Comparison of ENCODE assay signal across 24 mouse cellular contexts in the genomic region with DNA sequence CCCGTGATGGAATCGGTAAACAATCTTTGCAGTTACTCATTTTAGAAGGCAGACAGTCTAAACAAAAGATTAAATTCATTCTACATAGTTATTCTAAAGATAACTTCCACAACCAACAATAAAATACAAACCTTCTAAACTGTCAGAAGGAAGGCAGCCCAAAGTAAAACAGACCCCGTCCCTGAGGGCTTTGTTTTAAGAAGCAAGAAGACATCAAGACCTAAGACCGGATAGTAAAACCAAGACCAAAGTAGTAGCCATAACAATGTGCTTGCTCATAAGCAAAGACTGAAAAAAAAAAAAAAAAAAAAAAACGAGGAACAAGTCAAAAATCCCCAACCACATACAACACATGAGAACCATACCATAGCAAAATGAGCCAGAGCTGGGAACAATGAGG.
"Had no signal": no experiment of that assay in that cellular context is flagged by ENCODE, and none has a peak within 500 bp of the region (broad histone marks: within the 10 kb centered on the region; RNA-seq: fewer than 3 reads in every experiment).

No protein-coding gene starts in this region.

- H3K4me1 ChIP-seq: hindbrain, embryonic 15.5 days had no signal

- H3K36me3 ChIP-seq: heart, embryonic 15.5 days; hindbrain, embryonic 15.5 days had no signal

- H3K4me3 ChIP-seq: heart, adult 2 months; heart, embryonic 13.5 days; heart, embryonic 15.5 days; hindbrain, embryonic 13.5 days; hindbrain, embryonic 15.5 days; layer of hippocampus, adult 2 months; left cerebral cortex, adult 2 months; limb, embryonic 10.5 days; limb, embryonic 12.5 days had no signal

- H3K27me3 ChIP-seq: heart, embryonic 13.5 days; heart, embryonic 15.5 days; hindbrain, embryonic 13.5 days; hindbrain, embryonic 15.5 days; limb, embryonic 12.5 days had no signal

- H3K9me3 ChIP-seq: heart, embryonic 13.5 days; hindbrain, embryonic 13.5 days; hindbrain, embryonic 15.5 days; limb, embryonic 10.5 days had no signal

- DNase-seq: forebrain, postnatal 0 days; gastrocnemius, postnatal 14 days; gastrocnemius, postnatal 36 days; heart, adult 11 months; heart, adult 2 months; heart, postnatal 14 days; heart, postnatal 36 days; kidney, adult 11 months; kidney, adult 2 months; kidney, postnatal 14 days; kidney, postnatal 36 days; liver had no signal

- ATAC-seq: forebrain, postnatal 0 days; hindbrain, postnatal 0 days had no signal

- H3K4me2 ChIP-seq: heart, embryonic 11.5 days; heart, embryonic 13.5 days; heart, embryonic 15.5 days; hindbrain, embryonic 13.5 days; hindbrain, embryonic 15.5 days; limb, embryonic 12.5 days; liver, embryonic 11.5 days had no signal

- H3K9ac ChIP-seq: forebrain, postnatal 0 days; heart, embryonic 13.5 days; heart, embryonic 15.5 days; hindbrain, embryonic 13.5 days; hindbrain, embryonic 15.5 days; limb, embryonic 12.5 days had no signal

- H3K27ac ChIP-seq: heart, adult 2 months; heart, embryonic 13.5 days; heart, embryonic 15.5 days; hindbrain, embryonic 15.5 days; hindbrain, postnatal 0 days; kidney, postnatal 0 days; layer of hippocampus, adult 2 months; left cerebral cortex, adult 2 months; limb, embryonic 10.5 days; limb, embryonic 12.5 days had no signal
